Mouse (Mus musculus): ENCODE data around the gene Elmo1.

Gene Elmo1

DNA sequence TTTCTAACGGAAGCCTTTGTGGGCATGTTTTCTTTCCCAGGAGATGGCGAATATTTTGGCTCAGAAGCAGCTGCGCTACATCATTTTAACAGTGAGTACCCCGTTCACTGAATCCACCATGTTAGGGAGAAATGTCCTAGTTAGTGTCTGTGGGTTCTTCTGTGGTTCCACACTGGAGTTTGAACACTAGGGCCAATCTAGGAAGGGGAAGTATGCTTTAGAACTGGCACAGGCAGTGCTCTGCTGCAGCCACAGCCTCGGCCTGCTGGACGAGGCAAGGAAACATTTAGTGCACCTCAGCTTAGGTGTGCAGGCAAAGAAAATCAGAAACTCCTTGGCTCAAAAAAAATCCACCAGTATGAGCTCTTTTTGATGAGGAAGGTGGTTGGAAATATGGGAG lies 196.3 kb downstream of the Elmo1 start:
- DNase-seq = no peak

DNA sequence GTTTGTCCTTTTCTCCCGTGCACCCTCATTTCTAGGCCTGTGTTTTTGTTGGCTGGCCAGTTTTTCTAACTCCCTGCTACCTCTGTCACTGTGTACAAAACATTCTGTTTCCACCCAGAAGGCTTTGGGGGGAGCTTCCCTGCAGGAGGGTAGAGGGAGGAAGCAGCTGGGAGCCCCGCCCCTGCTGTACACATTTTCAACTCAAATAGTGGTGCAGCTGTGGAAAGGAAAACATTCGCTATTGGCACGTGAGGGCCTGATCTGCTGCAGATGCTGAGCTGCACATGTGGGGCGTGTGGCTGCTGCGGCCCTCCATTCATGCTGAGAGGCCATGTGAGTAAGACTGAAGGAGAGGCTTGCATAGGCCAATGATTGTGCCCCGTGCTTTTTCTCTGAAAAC lies 198.0 kb downstream of the Elmo1 start:
- peak; percentile 51 for DNase-seq

DNA sequence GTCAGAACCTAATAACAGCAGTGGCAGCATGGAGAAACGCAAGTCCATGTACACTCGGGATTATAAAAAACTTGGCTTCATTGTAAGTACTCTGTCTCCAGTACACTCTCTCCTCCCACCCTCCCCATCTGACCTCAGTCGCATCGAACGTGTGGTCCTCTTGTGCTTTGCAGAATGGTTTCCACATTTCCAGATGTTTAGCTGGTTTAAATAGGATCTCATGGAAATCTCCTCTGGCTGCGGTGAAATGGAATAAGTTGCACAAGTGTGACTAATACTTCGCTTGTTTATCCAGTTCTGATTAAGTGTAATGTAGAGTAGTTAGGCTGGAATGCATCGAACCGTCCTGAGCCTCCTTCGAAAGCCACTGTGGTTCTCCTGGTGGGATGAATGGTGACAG lies 200.0 kb downstream of the Elmo1 start:
- no peak for DNase-seq

DNA sequence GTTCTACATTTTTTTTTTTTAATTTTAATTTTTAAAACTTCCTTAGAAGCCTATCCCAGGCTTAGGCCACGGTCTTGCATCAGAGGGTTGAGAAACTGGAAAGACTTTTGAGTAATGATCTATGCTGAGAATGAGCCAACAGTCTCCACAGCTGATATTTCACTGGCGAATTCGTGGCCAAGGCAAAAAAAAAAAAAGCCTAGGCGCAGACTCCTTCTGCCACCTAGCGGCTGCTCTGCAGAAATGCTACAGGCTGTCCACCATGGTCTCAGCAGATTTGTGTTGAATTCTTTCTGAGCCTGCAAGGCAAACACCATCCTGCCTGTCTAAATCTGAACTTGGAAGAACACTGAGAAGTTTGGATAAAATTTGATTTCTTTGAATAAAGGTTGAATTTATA lies 202.0 kb downstream of the Elmo1 start:
- no peak for DNase-seq

DNA sequence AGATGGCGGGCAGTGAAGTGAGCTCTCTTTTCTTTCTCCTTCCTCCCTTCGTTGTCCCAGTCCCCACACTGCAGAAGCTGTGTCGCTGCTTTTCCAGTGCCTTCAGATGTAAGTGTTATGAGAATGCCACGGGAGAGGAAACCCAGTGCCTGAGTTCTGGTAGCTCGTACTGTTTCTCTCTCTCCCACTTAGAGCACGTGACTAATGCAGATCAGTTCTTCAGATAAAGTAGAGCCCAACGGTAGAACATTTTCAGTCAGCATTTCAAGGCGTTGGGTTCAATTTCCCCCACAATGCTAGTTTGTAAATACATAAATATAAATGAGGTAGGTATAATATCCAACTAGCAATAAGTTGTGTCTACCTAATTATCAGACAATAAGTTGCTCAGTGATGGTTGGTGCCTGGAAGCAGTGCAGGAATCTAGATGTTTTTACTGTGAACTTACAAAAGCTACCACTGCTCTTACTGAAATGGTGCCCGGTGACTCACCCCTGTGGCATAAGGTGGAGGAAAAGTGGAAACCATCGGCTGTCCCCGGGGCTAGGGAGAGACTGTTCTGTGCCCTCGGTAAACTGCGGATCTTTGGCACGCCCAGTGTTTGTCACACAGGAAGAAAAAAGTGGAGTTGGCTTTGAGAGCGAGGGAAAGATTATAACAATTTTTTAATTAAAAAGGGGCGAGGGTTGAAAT lies 205.0 kb downstream of the Elmo1 start:
- no peak for DNase-seq

DNA sequence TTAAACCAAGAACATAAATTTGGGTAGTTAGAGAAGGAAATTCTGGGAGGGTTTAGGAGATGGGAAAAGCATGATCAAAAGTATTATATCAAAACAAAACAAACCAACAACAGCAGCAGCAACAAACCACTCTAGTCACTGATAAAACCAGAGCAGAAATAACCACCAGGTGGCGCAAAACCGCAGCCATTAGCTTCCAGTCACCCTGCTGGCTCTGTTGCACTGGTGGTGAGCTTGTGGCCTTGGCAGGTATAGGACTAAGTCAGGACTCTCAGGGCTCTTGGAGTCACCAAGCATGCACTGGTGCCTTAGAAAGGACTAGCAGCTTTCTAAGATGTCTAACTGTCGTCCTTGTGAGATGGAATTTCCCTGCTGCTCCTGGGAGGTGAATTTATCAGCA lies 207.4 kb downstream of the Elmo1 start:
- DNase-seq = no peak

DNA sequence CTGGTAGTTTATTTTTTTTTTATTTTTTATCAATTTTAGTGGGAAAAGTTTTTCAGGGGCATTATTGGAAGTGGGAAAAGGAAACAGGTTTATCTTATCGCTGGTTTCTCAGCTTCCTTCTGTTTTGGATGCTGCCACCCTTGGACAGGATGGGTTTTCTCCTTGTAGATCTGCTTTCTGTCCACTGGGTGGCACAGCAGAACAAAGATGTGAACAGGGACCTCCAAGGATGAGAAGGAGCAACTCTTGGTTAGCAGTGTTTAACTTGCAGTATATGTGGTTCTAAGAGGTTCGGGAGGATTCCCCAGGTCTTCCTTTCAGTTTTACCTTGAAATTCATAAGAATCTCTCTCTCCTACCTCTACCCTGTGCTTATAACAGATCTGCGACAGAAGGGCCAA lies 209.0 kb downstream of the Elmo1 start:
- no peak for DNase-seq

DNA sequence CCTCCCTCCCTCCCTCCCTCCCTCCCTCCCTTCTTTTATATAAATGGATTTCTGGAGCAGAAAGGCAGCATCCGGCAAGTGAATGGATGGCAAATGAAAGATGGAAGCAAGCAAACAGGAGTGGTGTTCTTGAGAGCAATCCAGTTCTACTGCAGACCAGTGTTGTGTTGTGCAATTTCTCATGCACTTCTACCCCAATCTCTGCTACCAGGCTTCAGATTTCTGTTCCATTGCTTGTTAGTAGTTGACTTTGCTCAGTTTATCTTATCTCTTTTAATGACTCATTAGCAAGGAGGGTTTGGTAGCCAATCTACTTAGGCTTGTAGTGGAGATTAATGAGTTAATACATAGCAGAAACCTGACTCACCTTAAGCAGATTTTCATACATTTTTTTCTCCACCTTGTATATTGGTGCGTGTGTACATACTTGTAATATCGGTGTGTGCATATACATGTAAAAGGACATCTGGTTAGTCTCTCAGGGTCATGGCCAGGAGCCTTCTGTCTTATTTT lies 209.7 kb downstream of the Elmo1 start:
- DNase-seq = no peak

DNA sequence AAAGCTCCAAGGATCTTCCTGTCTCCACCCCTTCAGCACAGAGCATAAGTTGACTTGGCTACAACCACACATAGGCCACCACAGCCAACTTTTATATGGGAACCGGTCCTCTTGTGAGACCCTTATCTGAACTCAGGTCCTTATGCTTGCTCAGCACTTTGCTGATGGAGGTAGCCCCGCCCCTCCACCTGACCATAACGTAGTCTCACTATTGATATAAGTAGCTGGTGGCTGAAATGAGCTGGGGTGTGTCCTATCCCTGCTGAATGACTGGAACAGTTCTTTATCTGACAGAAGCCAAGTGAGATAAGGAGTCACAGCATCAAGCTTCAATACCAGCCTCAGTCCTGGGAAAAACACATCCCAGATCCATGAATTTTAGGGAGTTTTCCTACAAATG lies 210.2 kb downstream of the Elmo1 start:
- DNase-seq = no peak

DNA sequence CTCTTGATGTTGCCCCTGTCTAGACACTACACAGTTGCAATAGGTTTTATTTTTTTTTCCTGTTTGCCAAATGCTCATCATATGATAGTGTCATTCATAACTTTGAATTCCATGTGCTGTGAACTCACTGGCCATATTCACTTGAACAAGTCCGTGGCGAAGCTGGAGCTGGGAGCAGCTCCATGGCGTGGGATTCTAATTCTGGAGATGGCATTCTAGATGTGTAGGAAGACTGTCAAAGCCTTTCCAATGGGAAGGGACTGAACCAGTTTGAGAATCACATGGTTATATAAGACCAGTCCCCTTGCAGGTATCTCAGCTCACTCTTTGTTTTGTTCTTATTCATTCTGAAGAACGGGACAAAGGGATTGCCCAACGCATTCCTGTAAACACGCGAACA lies 211.4 kb downstream of the Elmo1 start:
- no peak for DNase-seq

DNA sequence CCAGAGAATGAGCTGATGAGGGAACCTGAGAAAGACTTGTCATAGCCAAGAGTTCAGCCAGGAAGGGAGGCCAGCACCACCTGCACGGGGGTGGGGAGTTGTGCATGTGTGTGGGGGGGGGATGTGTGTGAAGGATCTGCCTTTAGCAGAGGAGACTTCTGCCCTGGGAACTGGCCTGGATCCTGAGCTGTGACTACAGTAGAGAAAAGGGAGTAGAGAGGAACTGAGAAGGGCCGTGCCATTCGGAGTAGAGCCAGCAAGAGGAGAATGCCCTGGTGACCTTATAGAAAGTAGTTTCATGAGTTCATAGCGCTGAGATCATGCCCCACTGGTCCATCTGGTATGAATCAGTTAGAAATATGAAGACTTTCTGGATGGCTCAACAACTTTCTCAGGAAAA lies 215.2 kb downstream of the Elmo1 start:
- no peak for DNase-seq

DNA sequence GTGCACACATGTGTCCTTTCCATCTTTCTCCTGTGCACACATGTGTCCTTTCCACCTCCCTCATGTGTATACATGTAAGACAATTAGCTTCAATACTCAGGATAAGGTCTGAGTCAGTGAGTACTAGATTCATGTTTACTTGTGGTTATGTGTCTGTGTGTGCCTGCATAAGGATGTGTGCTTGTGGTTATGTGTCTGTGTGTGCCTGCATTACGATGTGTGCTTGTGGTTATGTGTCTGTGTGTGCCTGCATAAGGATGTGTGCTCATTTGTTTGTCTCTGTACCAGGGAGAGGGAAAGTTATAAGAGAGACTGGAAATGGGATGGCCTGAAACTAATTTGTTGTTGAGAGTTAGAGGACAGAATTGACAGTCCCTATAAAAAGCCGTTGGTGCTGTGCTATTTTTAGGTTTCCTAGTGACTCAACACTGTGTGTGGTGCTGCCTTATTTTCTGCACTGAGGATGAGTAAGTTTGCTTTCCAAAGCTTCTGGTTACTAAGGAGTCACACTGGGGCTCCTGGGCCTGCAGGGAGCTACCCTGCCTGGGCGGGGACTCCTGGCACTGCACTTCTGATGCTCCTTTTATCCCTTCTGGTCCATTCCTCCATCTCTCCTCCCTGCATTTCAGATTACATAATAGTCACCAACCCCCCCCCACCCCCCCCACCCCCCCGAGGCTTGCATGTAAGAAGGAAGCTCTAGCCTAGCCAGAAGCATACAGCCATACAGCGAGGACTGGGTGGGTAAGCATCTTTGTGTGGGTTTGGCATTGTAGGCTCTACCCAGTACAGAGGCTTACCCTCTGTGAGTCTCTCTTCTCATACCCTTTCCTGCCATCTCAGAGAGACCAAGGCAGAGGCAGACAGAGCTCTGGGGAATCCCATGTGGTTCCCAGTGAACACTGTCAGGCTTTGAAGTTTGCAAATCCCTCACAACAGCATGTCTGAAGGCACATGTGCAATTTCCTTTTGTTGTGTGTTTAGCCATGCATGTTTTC lies 216.1 kb downstream of the Elmo1 start:
- no peak for DNase-seq

DNA sequence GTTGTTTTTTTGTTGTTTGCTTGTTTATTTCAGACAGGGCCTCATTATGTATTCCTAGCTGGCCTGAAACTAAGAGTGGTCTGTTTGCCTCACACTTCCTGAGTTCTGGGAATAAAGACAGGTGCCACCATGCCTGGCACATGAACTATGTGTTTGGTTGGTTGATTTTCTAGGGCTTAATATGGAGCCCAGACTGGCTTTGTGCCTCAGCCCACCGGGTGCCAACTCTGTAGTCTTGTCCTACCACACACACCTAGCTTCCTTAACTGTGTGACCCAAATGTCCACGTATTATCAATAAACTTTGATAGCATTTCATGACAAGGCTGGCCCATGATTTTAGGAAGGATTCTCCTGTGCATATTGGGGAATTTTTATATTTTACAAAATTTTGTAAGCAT lies 217.0 kb downstream of the Elmo1 start:
- no peak for DNase-seq

DNA sequence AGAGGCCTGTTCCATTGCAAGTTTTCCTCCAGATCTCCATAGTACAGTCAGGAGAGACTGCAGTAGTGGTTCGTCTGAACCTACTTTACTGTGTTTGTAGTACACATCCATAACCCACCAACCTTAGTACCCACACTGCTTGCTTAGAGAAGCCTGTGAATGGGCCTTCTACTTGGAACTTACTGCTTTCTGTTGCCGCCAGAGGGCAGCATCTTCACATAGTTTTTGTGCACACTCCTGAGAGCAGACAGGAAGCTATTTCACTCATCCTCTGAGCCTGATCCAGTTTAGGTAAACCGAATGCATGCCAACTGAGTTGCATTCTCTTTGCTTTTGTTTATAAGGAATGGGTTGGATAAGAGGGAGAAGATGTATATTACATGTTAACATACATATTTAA lies 221.2 kb downstream of the Elmo1 start:
- peak; percentile 47 to 48 for DNase-seq

DNA sequence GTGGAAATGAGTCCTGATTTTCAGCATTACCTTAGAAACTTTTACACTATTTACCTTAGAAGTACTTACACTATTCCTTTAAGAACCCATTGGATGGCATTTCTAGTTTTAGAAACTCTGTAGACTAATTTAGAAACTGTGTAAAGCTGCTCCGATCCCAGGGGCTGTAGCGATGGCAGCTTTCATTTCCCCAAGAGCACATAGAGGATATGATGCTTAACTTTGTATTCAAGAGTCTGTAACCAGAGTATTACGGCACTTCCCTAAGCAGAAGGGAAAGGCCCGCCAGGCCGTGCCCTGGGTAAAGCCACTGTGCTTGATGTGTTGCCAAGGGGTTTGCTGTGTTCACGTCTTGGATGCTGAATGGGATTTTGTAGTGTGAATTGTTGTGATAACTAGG lies 222.9 kb downstream of the Elmo1 start:
- no peak for DNase-seq

DNA sequence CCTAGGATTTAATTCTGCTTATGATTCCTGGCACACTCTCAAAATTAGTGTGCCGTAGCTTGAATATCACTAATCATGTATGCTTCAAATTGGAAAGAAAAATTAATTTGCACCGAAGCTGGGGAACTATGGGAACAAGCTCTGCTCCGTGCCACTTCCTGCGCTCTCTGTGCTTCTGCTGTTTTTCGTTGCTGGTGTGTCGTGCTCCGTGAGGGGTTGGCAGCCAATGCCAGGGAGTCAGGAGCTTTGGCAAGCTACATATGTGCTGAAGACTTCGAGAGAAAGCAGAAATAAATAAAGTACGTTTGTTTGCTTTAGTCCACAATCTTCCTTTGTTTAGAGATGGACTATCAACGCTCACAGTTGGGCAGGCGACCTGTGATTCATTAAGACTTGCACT lies 225.7 kb downstream of the Elmo1 start:
- no peak for DNase-seq

DNA sequence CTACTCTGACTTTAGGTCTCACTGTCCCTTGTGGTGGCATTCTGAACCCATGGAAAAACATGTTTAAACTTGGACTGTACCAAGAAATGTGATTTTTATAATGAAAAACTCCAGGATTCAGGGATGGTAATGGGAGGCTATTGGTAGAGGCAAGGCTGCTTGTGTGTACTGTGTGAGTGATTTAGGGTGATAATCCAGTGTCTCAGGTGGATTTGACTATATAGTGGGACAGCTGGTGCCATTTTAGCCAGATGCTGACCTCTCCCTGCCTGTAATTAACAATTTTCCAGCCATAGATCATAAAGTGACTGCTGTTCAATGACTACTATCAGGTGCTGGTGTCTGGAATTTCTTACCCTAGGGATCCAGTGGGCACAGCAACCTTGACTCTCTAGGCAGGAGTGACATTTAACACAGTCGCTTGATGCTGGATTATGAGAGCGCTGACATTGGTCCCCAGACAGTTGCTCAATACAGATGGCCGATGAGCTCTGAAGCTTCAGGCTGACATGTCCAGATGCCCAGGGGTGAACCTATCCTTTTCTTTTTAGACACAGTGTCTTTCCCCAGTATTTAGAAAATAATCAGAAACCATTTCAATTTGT lies 228.3 kb downstream of the Elmo1 start:
- no peak for DNase-seq

DNA sequence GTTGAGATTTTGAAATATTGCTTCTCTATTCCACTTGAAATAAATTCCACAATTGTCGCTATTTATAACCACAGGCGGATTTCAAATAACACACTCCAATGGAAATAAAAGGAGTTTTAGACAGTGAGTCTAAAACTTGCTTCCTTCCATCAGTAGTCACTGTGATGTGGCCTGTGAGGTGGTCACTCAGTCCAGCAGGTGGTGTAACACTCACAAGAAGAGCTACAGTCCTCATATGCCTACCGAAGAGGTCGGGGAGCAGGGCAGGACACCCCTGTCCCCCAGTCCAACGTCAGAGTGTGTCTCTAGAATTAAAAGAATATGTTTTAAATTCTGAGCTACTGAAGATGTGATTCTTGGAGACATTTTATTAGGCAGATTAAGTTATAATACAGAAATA lies 229.8 kb downstream of the Elmo1 start:
- no peak for DNase-seq

DNA sequence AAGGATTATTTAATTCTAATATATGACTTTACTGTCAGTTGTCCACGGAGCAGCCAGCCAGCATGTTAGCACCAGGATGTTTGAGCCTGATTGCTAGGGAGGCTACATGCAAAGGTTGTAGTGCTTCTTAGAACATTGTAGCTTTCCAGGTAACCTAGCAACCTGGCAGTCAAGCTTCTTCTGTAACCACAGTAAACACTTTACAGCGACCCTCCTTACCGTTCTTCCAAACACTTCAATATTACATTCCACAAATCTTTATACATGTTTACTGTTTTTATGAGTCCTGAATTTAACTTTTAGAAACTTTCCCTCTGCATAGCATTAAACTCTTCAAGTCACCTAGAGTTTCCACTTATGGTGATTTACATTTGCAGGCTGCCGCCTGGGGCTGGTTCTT lies 233.1 kb downstream of the Elmo1 start:
- DNase-seq = no peak

DNA sequence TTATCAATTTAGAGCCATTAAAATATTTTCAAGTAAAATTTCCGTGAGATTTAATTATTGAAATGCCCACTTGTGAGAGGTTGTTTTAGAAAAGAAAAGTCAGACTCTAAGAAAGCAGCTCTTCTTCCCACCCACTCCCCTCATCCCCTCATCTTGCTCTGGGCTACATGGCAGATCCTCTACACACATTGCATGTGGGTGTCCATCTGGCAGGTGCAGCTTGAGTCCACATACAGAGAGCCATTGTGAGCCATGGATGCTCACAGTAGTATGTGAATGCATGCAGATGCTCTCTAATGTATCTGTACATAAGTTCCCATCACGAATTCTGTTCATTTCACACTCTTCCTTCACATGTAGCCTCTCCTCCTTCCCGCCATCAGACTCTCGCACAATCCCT lies 236.7 kb downstream of the Elmo1 start:
- DNase-seq = no peak

DNA sequence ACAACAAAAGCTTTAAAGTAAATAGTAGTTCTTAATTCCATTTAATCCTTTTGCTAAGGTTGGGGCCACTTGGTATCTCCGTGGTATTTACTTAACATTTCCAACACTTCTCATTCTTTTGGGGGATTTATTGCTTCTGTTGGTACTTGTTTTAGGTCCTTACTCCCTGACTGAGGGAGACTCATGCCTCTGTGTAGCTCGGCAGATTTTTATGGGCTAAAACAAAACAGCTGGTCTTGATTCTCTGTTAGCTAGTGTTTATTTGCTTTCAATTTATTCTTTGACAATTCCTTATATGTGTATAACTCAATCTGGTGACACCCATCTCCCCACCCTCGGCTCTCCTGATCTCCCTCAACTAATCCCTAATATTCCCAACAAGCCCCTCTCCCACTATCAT lies 237.6 kb downstream of the Elmo1 start:
- no peak for DNase-seq

DNA sequence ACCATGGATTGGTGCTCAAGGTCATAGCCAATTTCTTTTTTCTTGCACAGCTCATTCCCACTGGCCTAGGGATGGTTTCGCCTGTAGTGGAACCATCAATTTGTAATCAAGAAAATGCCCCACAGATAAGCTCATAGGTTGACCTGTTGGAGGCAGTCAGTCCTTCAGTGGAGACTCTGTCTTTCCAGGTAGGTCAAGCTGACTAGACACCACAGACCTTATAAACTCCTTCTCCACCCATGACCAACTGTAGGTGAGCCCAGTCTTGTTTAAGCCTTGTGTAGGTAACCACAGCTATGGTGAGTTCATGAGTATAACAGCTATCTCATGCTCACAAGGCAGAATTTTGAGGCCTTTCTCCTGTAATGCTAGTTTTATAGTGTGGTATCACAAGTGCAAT lies 238.3 kb downstream of the Elmo1 start:
- DNase-seq = no peak

DNA sequence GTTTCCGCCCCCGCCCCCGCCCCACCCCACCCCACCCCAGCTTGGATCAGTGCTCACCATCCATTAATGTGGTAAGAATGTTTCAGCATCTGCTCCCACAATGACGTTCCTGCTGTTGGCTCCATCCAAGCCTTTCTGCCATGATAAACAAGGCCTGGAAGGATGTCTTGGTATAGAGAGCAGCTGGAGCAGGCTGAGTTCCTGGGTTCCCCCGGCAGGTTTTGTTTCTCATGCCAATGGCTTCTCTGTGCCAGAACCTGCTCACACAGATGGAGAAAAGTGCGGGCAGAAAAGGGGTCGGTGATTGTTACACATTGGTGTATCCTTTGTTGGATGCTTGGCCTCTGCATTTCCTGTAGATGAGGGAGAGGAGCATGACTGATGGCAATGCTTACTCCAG lies 240.6 kb downstream of the Elmo1 start:
- DNase-seq = no peak

All from thymus, adult 18-20 months (tissue).